In the genomic region with DNA sequence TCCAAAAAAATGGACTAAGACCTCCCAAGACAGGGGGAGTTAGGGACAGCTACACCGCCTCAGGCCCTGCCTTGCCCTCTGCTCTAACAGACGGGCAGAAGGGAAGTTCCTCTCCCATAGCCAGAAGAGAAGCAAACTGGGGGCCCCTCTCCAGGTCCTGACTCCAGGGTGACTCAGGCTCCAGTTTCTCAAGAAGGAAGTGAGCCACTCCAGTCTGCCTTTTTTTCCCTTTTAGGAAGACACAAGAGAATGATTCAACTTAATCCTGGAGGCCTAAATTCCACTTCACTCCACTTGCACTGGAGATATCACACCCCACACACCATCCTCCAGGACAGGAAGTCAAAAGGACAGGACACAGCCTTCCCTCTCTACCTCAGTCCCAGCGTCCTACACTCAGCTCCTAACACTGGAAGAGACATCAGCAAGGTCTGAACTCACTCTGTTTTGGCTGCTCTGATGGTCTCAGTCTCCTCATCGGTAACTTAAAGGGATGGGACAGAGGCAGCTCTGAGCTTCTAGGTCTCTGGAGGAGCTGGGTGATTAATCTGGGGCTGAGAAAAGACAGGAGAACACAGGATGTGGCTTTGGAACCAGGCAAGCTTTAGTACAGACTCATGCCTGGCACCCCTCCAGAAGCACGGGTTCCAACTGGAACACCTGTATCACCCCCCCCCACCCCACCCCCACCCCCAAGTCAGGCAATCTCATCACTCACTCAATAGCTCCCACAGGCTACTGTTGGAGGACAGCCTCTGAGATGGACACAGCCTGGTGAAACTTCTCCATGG, we compare ENCODE assay signal across 8 mouse cellular contexts. TPM values are rescaled to one million over a fixed set of nuclear protein-coding genes. Genes with fewer than 3 reads are reported as not detected.
DNase-seq lines count a peak whose midpoint lies in the region; ATAC-seq lines count a peak whose summit lies in the region.

No protein-coding gene starts in this region.

- H3K36me3 ChIP-seq in kidney, embryonic 16.5 days (ENCODE audit: insufficient read depth, low read length) = peaks cover 6% of the 10 kb centered on the region; the same call in 1 of the 2 replicates
- 0 out of 2 replicates have a peak, but pooled peaks cover 1% of the 10 kb centered on the region for H3K36me3 ChIP-seq in intestine, embryonic 14.5 days (ENCODE audit: control insufficient read depth, insufficient read depth, low read length)

- peak overlapping the region; percentile 88 for H3K27ac ChIP-seq in kidney, embryonic 16.5 days (ENCODE audit: low read length)
- peak overlapping the region; percentile 62 for H3K27ac ChIP-seq in brown adipose tissue, adult 24 weeks (replicated peaks; ENCODE audit: low read depth, low read length)
- peak overlapping the region; percentile 90 for H3K27ac ChIP-seq in intestine, embryonic 14.5 days (ENCODE audit: low read depth)

- no peak for DNase-seq in kidney, adult 11 months
- DNase-seq in intestine, embryonic 14.5 days (ENCODE audit: low spot score) = no peak
- peak; percentile 13 to 22 for DNase-seq in monocyte, adult 2 months (ENCODE audit: low read depth in 1 of 2, low spot score in 2 of 2)
- DNase-seq in adrenal gland, adult 18-20 months (ENCODE audit: low spot score in 2 of 2) = no peak
- DNase-seq in adrenal gland, postnatal 4 days (ENCODE audit: low spot score in 2 of 2) = no peak
- no peak for DNase-seq in layer of hippocampus, postnatal 10 days (ENCODE audit: low spot score in 2 of 2)

- H3K27me3 ChIP-seq in kidney, embryonic 16.5 days (ENCODE audit: insufficient read depth, low read length) = no peaks in the 10 kb centered on the region
- no peaks in the 10 kb centered on the region for H3K27me3 ChIP-seq in intestine, embryonic 14.5 days (replicated peaks; ENCODE audit: control insufficient read depth, insufficient read depth, low read length)

- 33% methylated on average over 5 of the region's 5 CpGs for WGBS in kidney, embryonic 16.5 days
- WGBS in intestine, embryonic 14.5 days = 27% methylated on average over 5 of the region's 5 CpGs

- H3K9me3 ChIP-seq in kidney, embryonic 16.5 days (ENCODE audit: low read length) = no peaks in the 10 kb centered on the region; the same call in 1 of the 2 replicates
- peaks cover 4% of the 10 kb centered on the region; the same call in 1 of the 2 replicates for H3K9me3 ChIP-seq in intestine, embryonic 14.5 days (ENCODE audit: control insufficient read depth, low read length)

- H3K9ac ChIP-seq in kidney, embryonic 16.5 days (replicated peaks; ENCODE audit: low read length) = 0 out of 2 replicates have a peak overlapping the region, but pooled peaks have one; percentile 32
- no peak overlapping the region for H3K9ac ChIP-seq in intestine, embryonic 14.5 days (ENCODE audit: low read length)

- H3K4me1 ChIP-seq in kidney, embryonic 16.5 days (ENCODE audit: insufficient read depth, low read length) = peaks cover 66% of the 10 kb centered on the region
- H3K4me1 ChIP-seq in brown adipose tissue, adult 24 weeks (ENCODE audit: control insufficient read depth, insufficient read depth, insufficient read length, low read length) = peaks cover 38% of the 10 kb centered on the region
- H3K4me1 ChIP-seq in intestine, embryonic 14.5 days (replicated peaks; ENCODE audit: control insufficient read depth, insufficient read depth, low read length) = peaks cover 72% of the 10 kb centered on the region

- H3K4me2 ChIP-seq in kidney, embryonic 16.5 days (replicated peaks; ENCODE audit: low read depth, low read length) = 0 out of 2 replicates have a peak overlapping the region, but pooled peaks have one; percentile 11
- H3K4me2 ChIP-seq in intestine, embryonic 14.5 days (ENCODE audit: low read length) = peak overlapping the region; percentile 42

- no peak for ATAC-seq in kidney, embryonic 16.5 days (ENCODE audit: low FRiP score, low TSS enrichment)
- peak; percentile 1; the same call in 1 of the 2 replicates for ATAC-seq in intestine, embryonic 14.5 days (replicated peaks; ENCODE audit: low FRiP score, low TSS enrichment, low read depth)

- H3K4me3 ChIP-seq in kidney, embryonic 16.5 days (ENCODE audit: low read length) = no peak overlapping the region
- no peak overlapping the region for H3K4me3 ChIP-seq in brown adipose tissue, adult 24 weeks (ENCODE audit: insufficient read depth, low read depth, low read length)
- no peak overlapping the region for H3K4me3 ChIP-seq in intestine, embryonic 14.5 days (ENCODE audit: low read depth, low read length)

RNA-seq across cellular contexts. Expression of a gene that starts 31.0 kb away (rescaled TPM):
- 44.8 and 49.2 TPM in 2 replicates for polyA plus RNA-seq in kidney, embryonic 16.5 days (2015; fragmentation: Nextera tagmentation; extraction: Ambion mirVana)
- polyA plus RNA-seq in brown adipose tissue, adult 24 weeks (2012; ENCODE audit: insufficient read depth, insufficient read length, missing spikeins) = 2.9 and 3.3 TPM in 2 replicates
- 66.0 and 68.6 TPM in 2 replicates for polyA plus RNA-seq in intestine, embryonic 14.5 days (2014; fragmentation: Nextera tagmentation; extraction: Ambion mirVana)
- total RNA-seq in adrenal gland, adult 18-20 months (2021) = 10 to 100 TPM; 31.2 to 43.7 TPM
- total RNA-seq in adrenal gland, postnatal 4 days (2021) = 10 to 100 TPM; 59.3 to 80.6 TPM
- 10 to 100 TPM; 69.2 to 77.9 TPM for total RNA-seq in layer of hippocampus, postnatal 10 days (2021)

Comparison
In these comparisons a context has a peak if more than half of its experiments do, and no peak if none do; other contexts are left out.
1. DNase-seq: peak in monocyte, adult 2 months (2 of 2); none in kidney, adult 11 months (single experiment), intestine, embryonic 14.5 days (single experiment), adrenal gland, adult 18-20 months (0 of 2), adrenal gland, postnatal 4 days (0 of 2) and layer of hippocampus, postnatal 10 days (0 of 2).
2. Peak in every context shown above with its lines, with median percentiles within 50 percentile points of each other: H3K27ac ChIP-seq.